Mouse (Mus musculus) spleen, postnatal 14 days (tissue): Measurements from ENCODE around the gene Cnbd2.
"Not testable (repeated sequence)": the region's sequence is repeated elsewhere in the genome, so short reads cannot be mapped to it uniquely, and the experiment has no call there.

Experiments
- DNase-seq, 2 experiments: peaks; one replicate each; pipeline ENCODE4 v3.0.0; 2021 to 2022; ENCODE audit warnings: low spot score in 2 of 2

Gene Cnbd2

DNA sequence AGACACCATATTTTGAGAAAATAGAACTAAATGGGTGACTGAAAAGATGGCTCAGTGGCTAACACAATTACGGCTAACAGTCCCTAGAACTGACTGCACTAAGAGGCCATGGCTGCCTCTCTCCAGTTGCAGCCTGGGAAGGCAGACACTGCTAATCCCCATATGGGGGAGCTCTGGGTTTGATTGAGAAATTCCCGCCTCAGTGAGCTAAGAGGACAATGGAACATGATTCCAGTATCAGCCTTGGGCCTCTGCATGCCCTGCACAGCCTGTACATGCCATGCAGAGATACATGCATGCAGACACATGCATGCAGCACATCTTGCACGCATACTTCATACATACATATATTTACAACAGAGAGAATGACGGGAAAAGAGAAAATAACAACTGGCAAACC, 69.3 kb downstream of the Cnbd2 start:
- DNase-seq = no peak

GRCm38 (mm10) chr2:156392461-156393154, 80.5 kb downstream of the Cnbd2 start:
- peak; percentile 42 to 64 for DNase-seq

GRCm38 (mm10) chr2:156393155-156393828, 81.2 kb downstream of the Cnbd2 start:
- no peak for DNase-seq

DNA sequence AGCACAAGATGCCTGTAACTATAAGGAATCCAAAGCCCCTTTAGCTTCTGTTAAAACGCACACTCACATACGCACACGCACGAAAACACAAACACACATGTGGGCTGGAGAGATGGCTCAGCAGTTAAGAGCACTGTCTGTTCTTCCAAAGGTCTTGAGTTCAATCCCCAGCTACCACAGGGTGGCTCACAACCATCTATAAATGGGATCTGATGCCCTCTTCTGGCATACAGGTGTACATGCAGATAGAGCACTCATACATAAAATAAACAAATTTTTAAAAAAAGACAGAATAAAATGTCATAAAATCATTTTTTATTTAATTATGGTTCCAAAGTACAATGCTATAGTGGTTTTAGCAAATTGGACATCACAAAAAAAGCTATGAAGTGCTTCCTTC, 82.2 kb downstream of the Cnbd2 start:
- no peak for DNase-seq

- no peak for DNase-seq
Observed at GRCm38 (mm10) chr2:156396096-156396495, 84.0 kb downstream of the Cnbd2 start.

GRCm38 (mm10) chr2:156397988-156398387, 85.9 kb downstream of the Cnbd2 start:
- DNase-seq = no peak

DNA sequence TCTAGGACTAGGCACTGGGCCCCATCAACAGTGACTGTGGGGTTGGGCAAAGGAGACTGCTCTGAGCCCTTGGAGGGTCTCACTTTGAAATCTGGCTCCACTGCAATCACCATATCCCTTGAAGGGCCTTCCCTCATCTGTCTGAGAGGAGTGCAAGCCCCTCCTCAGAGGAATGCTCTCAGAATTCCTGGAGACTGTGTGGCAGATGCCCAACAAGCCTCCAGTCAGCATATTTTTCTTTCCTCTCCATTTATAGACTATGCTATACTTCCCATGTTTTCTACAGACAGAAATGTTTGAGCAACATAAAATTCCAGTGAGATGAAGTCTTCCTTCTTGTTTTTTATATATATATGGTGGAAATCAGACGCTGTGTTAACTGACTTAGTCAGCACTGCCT, 87.4 kb downstream of the Cnbd2 start:
- no peak for DNase-seq

DNA sequence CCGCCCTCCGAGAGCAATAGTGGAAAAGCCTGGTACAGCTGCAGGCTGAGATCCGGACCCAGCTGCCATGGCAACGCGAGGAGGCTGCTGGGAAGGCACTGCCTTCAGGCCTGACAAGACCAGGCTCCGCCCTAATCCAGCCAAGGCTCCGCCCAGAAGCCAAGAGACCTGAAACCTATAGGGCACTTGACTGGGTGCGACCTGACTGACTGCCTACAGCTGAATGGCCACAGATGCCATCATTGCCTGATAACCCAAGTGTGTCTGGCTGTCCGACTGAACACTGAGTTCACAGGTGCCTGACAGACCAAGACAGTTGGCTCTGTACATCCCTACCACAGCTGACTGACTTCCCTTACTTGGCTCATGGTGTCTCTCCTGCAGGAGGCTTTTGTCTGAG, 89.2 kb downstream of the Cnbd2 start:
- DNase-seq = peak; percentile 28 to 47

DNA sequence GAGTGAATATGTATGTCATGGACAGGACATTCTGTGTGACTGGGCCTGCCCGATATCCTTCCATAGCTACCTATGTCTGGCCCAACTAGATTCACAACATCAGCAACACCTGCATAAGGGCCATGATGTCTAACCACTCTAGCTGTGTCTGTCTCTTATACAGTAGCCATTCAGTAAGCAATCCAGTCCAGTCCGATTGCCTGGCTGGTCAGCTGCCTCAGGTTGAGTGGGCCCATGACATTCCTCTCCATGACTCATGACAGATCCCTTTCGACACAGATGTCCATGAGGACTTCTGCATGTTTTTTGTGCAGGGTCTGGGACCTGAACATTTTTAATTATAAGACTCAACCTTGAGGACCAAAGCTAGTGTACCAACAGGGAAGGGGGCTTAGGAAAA, 89.9 kb downstream of the Cnbd2 start:
- DNase-seq = no peak

GRCm38 (mm10) chr2:156406987-156407386, 94.9 kb downstream of the Cnbd2 start:
- DNase-seq = no peak

GRCm38 (mm10) chr2:156408168-156408567, 96.1 kb downstream of the Cnbd2 start:
- DNase-seq = no peak

- not testable (repeated sequence) for DNase-seq
Observed at GRCm38 (mm10) chr2:156411348-156411747, 99.2 kb downstream of the Cnbd2 start.

DNA sequence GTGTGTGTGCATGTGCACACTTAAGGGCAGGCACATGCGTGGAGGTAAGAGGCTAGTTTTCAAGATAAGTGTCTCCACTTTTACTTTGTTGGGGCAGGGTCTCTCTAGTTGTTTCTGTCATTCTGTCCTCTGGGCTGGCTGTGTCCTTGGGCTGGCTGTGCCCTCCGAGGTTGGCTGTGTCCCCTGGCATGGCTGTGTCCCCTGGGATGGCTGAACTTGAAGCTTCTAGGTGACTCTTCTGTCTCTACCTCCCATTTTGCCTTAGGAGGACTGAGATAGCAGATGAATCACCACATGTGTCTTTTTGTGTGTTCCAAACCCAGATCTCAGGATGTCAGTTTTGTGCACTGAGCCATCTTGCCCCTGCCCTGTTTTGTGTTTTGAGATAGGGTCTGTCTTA, 102.9 kb downstream of the Cnbd2 start:
- DNase-seq = no peak

DNA sequence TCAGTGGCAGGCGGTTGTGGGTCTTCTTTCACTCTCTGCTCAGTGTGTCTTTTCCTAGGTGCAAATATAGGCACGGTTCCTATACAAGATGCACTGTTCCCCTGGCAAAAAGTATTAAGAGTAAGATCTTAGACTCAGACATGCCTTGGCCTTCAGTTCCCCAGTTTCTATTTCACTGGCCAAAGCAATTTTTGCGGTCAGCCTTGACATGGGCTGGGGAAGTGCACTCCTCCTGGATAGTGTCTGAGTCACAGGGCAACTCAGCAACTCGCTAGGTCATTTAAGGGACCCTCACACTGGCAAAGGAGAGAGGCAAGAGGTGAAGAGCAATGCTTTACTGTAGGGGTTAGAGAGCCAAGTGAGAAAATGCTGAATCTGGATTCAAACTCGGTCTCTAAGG, 103.6 kb downstream of the Cnbd2 start:
- DNase-seq = no peak

DNA sequence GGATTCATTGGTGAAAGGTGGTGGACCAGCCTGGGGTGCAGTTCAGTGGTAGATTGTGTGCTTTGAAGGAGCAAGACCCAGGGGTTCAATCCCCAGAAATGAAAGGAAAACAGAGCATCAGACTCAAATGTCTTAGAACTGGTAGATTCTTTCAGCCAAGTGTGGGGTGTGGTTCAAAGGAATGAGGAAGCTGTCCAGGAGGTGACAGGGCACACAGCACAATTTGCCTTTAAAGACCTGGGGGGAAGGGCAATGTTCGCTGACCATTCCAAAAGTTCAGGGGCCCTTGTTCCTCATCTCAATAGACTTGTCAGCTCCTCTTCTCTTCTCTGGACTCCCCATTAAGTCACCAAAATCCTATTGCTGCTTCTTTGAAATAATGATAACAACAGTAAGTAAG, 105.1 kb downstream of the Cnbd2 start:
- DNase-seq = no peak

GRCm38 (mm10) chr2:156418467-156418866, 106.4 kb downstream of the Cnbd2 start:
- no peak for DNase-seq

DNA sequence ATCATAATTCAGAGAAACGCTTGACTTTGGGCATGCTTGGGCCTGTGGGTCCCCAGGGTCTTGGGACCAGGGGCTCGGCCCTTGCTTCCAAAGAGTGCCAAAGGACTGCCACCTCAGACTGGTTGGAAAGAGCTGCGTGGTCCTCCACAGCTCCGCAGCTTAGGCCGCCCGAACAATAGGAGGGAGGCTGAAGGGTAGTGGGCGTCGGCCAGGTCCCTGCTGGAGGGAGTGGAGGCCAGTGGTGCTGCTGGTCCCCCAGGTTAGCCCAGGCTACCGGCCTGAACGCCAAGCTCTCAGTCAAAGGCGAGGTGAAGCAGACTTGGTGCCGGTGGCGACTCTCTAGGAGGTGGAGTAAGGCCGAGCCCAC, 108.2 kb downstream of the Cnbd2 start:
- DNase-seq = no peak

GRCm38 (mm10) chr2:156420694-156421380, 108.7 kb downstream of the Cnbd2 start, which contains the start of gene Epb41l1:
Gene Epb41l1, plus strand, starts transcription at chr2:156420909.
- DNase-seq = no peak

DNA sequence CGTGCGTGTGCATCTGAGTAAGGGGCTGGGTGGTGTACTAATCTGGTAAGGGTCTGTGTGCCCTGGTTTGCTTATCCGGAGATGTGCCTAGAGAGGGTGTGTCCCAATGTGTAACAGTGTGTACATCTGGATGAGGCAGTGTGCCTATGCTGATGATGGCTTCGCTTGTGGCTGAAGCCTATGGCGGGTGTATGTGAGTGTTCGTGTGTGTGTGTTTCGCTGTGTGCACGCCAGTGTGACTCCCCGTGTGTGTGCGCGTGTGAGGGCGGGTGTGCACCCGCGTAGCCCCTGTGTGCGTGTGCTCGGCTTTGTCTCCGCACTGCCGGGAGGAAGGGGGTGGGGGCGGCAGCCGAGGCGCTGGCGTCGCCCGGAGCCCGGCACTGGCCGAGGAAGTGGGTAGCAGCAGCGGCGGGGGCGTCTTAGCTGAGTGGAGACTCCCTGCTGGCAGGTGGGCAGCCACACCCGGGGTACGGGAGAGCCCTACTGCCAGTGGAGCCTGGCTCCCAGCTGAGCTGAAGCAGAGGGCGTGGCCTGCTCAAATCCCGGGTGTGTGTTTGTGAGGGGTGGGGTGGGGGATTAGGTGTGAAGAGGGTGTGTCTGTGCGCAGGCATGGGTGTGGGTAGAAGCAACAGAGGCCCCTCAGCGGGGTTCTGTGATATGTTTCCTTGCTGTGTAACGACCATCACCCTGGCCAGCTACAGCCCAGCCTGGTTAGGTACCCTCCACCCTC, 109.4 kb downstream of the Cnbd2 start:
- DNase-seq = no peak

- no peak for DNase-seq
Observed at GRCm38 (mm10) chr2:156422631-156423030, 110.5 kb downstream of the Cnbd2 start.

DNA sequence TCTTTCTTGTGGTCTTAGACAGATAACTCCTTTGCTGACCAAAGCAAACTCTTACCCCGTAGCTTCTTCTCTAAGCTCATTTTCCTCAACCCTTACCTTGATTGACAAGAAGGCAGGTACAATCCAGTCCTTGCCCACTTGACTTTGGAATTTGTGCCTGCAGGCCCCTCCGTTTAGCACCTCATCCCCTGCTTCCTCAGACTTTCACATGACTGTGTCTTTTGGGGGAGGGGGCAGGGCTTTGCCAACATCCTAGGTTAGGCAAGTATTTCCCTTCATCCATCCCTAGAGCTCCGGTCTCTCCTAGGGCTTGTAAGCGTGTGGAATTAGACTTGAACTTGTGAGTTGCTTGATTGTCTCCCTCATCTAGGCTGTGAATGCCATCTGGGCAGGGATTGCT, 111.6 kb downstream of the Cnbd2 start:
- no peak for DNase-seq
